In genomic region chrX:94548227-94548626, GRCm38 (mm10) we compare ENCODE assay signal across 13 mouse cellular contexts. TPM values are rescaled to one million over a fixed set of nuclear protein-coding genes. Genes with fewer than 3 reads are reported as not detected.
DNase-seq lines count a peak whose midpoint lies in the region; ATAC-seq and TF ChIP-seq lines count a peak whose summit lies in the region.
"Had no signal": no experiment of that assay in that cellular context is flagged by ENCODE, and none has a peak within 500 bp of the region (broad histone marks: within the 10 kb centered on the region; RNA-seq: fewer than 3 reads in every experiment).

No protein-coding gene starts in this region.

- H3K4me1 ChIP-seq in liver, postnatal 0 days (ENCODE audit: insufficient read depth) = no peaks in the 10 kb centered on the region
- H3K4me1 ChIP-seq in liver, embryonic 11.5 days (replicated peaks; ENCODE audit: control insufficient read depth, insufficient read depth, low read length) = no peaks in the 10 kb centered on the region
- H3K4me1 ChIP-seq in CH12.LX (ENCODE audit: control insufficient read depth in 1 of 2, insufficient read depth in 2 of 2) = peaks cover 4 to 10% of the 10 kb centered on the region in 2 experiments; a peak in 2 of 4 replicates
- H3K4me1 ChIP-seq in cortical plate, adult 2 months (ENCODE audit: control insufficient read depth, insufficient read depth, low read length) = no peaks in the 10 kb centered on the region

- no peaks in the 10 kb centered on the region for H3K79me2 ChIP-seq in CH12.LX (replicated peaks; ENCODE audit: control insufficient read depth, extremely low read depth, insufficient read depth, poor library complexity, severe bottlenecking)

- H3K9me3 ChIP-seq in liver, postnatal 0 days (ENCODE audit: low read length) = no peaks in the 10 kb centered on the region
- no peaks in the 10 kb centered on the region for H3K9me3 ChIP-seq in liver, embryonic 11.5 days (ENCODE audit: control insufficient read depth, low read length)
- H3K9me3 ChIP-seq in CH12.LX (replicated peaks; ENCODE audit: low read length) = no peaks in the 10 kb centered on the region
- H3K9me3 ChIP-seq: forebrain, embryonic 13.5 days had no signal

- in situ Hi-C loops in CH12.LX (cut with MboI; ENCODE audit: low pct_ligation_motif_present, low pct_unique_long_range_greater_than_20kb, low sequenced_read_pairs) = loop anchor here (25.0 kb wide), 1 partner anchor 261 kb away; no protein-coding TSS in a partner anchor

- TF ChIP-seq EP300 in liver, postnatal 0 days (IDR thresholded peaks at IDR 0.05; ENCODE audit: low read depth) = no peak
- no peak for TF ChIP-seq EP300 in CH12.LX (IDR thresholded peaks at IDR 0.05; ENCODE audit: low read length)

- TF ChIP-seq RAD21 in CH12.LX (IDR thresholded peaks at IDR 0.05; ENCODE audit: low read depth, low read length) = peak; percentile 58

- H3K27ac ChIP-seq in liver, postnatal 0 days (ENCODE audit: low read depth) = no peak overlapping the region
- H3K27ac ChIP-seq in liver, embryonic 11.5 days (ENCODE audit: low read depth, low read length) = no peak overlapping the region
- H3K27ac ChIP-seq in CH12.LX (ENCODE audit: insufficient read depth, low read depth) = no peak overlapping the region
- H3K27ac ChIP-seq in cortical plate, adult 2 months (ENCODE audit: insufficient read depth, low read length) = no peak overlapping the region
- H3K27ac ChIP-seq: forebrain, embryonic 13.5 days; macrophage had no signal

- no peak overlapping the region for H3K9ac ChIP-seq in liver, postnatal 0 days (replicated peaks)
- H3K9ac ChIP-seq in liver, embryonic 11.5 days (ENCODE audit: low read depth, low read length) = no peak overlapping the region
- H3K9ac ChIP-seq in CH12.LX (ENCODE audit: insufficient read depth, low read depth) = no peak overlapping the region
- H3K9ac ChIP-seq: forebrain, embryonic 13.5 days had no signal

- WGBS in liver, postnatal 0 days (ENCODE audit: insufficient replicate concordance) = 44% methylated on average over 3 of the region's 3 CpGs
- WGBS in liver, embryonic 11.5 days = 46% methylated on average over 3 of the region's 3 CpGs

- no peaks in the 10 kb centered on the region for H3K36me3 ChIP-seq in liver, postnatal 0 days (replicated peaks; ENCODE audit: insufficient read depth, low read length)
- H3K36me3 ChIP-seq in liver, embryonic 11.5 days (ENCODE audit: control insufficient read depth, insufficient read depth, low read length) = no peaks in the 10 kb centered on the region
- H3K36me3 ChIP-seq in CH12.LX (replicated peaks in 1 of 2; ENCODE audit: control insufficient read depth in 1 of 2, insufficient read depth in 1 of 2, low read length in 1 of 2) = no peaks in the 10 kb centered on the region

- dilution Hi-C loops in CH12.LX (cut with MboI; ENCODE audit: extremely low pct_ligation_motif_present, extremely low pct_unique_long_range_greater_than_20kb, low sequenced_read_pairs) = no loop called here

- peak; percentile 36 for TF ChIP-seq CTCF in liver, postnatal 0 days (IDR thresholded peaks at IDR 0.05; ENCODE audit: low read depth)
- TF ChIP-seq CTCF in CH12.LX (conservative IDR thresholded peaks at IDR 0.05 in 1 of 2, IDR thresholded peaks at IDR 0.05 in 1 of 2; ENCODE audit: low read depth in 2 of 2, low read length in 2 of 2) = peak in 1 of 2 experiments; percentile 63; a peak in 2 of 4 replicates
- peak; percentile 26; the same call in 1 of the 2 replicates for TF ChIP-seq CTCF in cortical plate, adult 2 months (IDR thresholded peaks at IDR 0.05; ENCODE audit: extremely low read depth, insufficient read depth, low read length)

- H3K4me3 ChIP-seq in liver, postnatal 0 days (ENCODE audit: low read depth, low read length) = no peak overlapping the region
- no peak overlapping the region for H3K4me3 ChIP-seq in liver, embryonic 11.5 days (ENCODE audit: low read depth, low read length)
- H3K4me3 ChIP-seq in CH12.LX (replicated peaks in 1 of 3; ENCODE audit: low read depth in 2 of 3, low read length in 2 of 3, poor library complexity in 1 of 3) = no peak overlapping the region
- H3K4me3 ChIP-seq in cortical plate, adult 2 months (ENCODE audit: insufficient read depth, low read length) = no peak overlapping the region
- H3K4me3 ChIP-seq: forebrain, embryonic 13.5 days had no signal

- H3K27me3 ChIP-seq in liver, postnatal 0 days (ENCODE audit: insufficient read depth, low read length) = no peaks in the 10 kb centered on the region
- H3K27me3 ChIP-seq in liver, embryonic 11.5 days (replicated peaks; ENCODE audit: control insufficient read depth, insufficient read depth, low read length) = peaks cover 6% of the 10 kb centered on the region
- no peaks in the 10 kb centered on the region for H3K27me3 ChIP-seq in CH12.LX (replicated peaks)
- H3K27me3 ChIP-seq: forebrain, embryonic 13.5 days had no signal

- DNase-seq in frontal cortex, adult 2 months (ENCODE audit: extremely low spot score in 1 of 2, low spot score in 1 of 2) = no peak
- DNase-seq in liver, postnatal 0 days = no peak
- DNase-seq in liver, embryonic 11.5 days (ENCODE audit: low spot score) = no peak
- peak; percentile 47 for DNase-seq in CH12.LX (ENCODE audit: extremely low read depth)
- no peak for DNase-seq in testis, postnatal 10 days (ENCODE audit: low spot score)
- no peak for DNase-seq in ovary, postnatal 14 days (ENCODE audit: low spot score)
- DNase-seq: adrenal gland, postnatal 36 days; cerebellum, postnatal 36 days had no signal

- peak; percentile 70; the same call in 1 of the 2 replicates for ATAC-seq in frontal cortex, adult (ENCODE audit: low TSS enrichment)
- no peak for ATAC-seq in liver, postnatal 0 days
- ATAC-seq in liver, embryonic 11.5 days (replicated peaks; ENCODE audit: low FRiP score) = no peak
- ATAC-seq: forebrain, embryonic 13.5 days had no signal

- H3K4me2 ChIP-seq in liver, postnatal 0 days (ENCODE audit: low read depth, low read length) = no peak overlapping the region
- H3K4me2 ChIP-seq in liver, embryonic 11.5 days = no peak overlapping the region
- H3K4me2 ChIP-seq in CH12.LX (ENCODE audit: insufficient read depth, low read depth, poor library complexity, severe bottlenecking) = no peak overlapping the region
- H3K4me2 ChIP-seq: forebrain, embryonic 13.5 days; heart, embryonic 11.5 days had no signal

- TF ChIP-seq POLR2A in CH12.LX (IDR thresholded peaks at IDR 0.05; ENCODE audit: low read depth, low read length) = no peak
- TF ChIP-seq POLR2A in cortical plate, adult 2 months (IDR thresholded peaks at IDR 0.05; ENCODE audit: extremely low read depth, insufficient read depth, low read length) = no peak

TF ChIP-seq in CH12.LX, 34 proteins besides CTCF, POLR2A, EP300 and RAD21:
- peak; percentile 59 for TF ChIP-seq SMC3 (IDR thresholded peaks at IDR 0.05; ENCODE audit: low read depth, low read length)
- TF ChIP-seq MAFK (IDR thresholded peaks at IDR 0.05; ENCODE audit: insufficient replicate concordance, low read length) = no peak

RNA-seq across cellular contexts. Expression of gene Maged1, which starts 6.3 kb away (rescaled TPM):
- 458 and 507 TPM in 2 replicates for polyA plus RNA-seq in frontal cortex, adult 2 months (2012; rRNA removed)
- polyA plus RNA-seq in liver, postnatal 0 days (2015; fragmentation: Nextera tagmentation; extraction: Ambion mirVana) = 67.5 and 67.6 TPM in 2 replicates
- polyA plus RNA-seq in liver, embryonic 11.5 days (2014; fragmentation: Nextera tagmentation; extraction: Ambion mirVana) = 242 and 257 TPM in 2 replicates
- total RNA-seq in CH12.LX (2012; rRNA removed) (57.7 and 69.4 TPM in 2 replicates), CH12.LX (2014; rRNA removed) (81.6 and 90.6 TPM in 2 replicates)
- polyA plus RNA-seq in CH12.LX (2012; ENCODE audit: insufficient read length, low read depth) = 77.0 and 94.7 TPM in 2 replicates
- polyA plus RNA-seq in cortical plate, adult 2 months (2012; rRNA removed) = 420 and 423 TPM in 2 replicates
